Mouse (Mus musculus) testis, adult 2 months (tissue): ENCODE measurements around the gene Pde9a.

Experiments used
- CTCF ChIP-seq: fragments of 200-500 bp; IDR thresholded peaks from 2 replicates; pipeline ENCODE4 v1.5.1; 2012; ENCODE audit warnings: low read depth, mild to moderate bottlenecking, inconsistent platforms, low read length, moderate library complexity; ENCODE audit not compliant: control insufficient read depth, insufficient read depth, insufficient replicate concordance
- POLR2A ChIP-seq: fragments of 200-500 bp; IDR thresholded peaks from 2 replicates; pipeline ENCODE4 v1.6.1; 2012; ENCODE audit warnings: low read depth, mild to moderate bottlenecking, inconsistent platforms, low read length, moderate library complexity; ENCODE audit not compliant: control insufficient read depth

- no peak for TF ChIP-seq POLR2A
- TF ChIP-seq CTCF = no peak
Measured at GRCm38 (mm10) chr17:31503936-31504335, 117.9 kb downstream of the Pde9a start.
